Mouse (Mus musculus): Measurements from ENCODE around the gene Fbxl17. TPM values are rescaled to one million over a fixed set of nuclear protein-coding genes. Genes with fewer than 3 reads are reported as not detected.

The Fbxl17 gene
- polyA plus RNA-seq, 1 experiment from 2014 or later: 9.8 TPM

DNA sequence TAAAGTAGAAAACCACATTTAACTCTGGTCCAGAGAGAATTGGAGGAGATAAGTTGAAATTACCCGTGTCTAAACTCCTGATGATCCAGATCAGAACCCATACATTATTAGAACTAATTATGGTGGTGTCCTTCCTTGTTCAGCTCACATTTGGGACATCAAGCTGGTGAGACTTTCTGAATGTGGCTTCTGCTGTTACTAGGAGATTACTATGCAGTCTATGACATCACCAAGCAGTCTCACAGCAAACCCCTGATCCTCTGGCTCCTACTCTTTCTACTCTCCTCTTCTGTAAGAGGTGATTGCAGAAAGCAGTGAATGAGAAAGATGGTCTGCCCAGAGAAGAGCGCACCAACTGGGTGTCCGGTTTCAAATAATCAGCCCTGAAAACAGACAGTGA is 187.0 kb downstream of the Fbxl17 start:
- Histone ChIP-seq H3K27ac (no peak overlapping the region), H3K4me3 (ENCODE audit: inconsistent target) (no peak overlapping the region), H3K79me2 (ENCODE audit: inconsistent target) (no peaks in the 10 kb centered on the region), H3K36me3 (ENCODE audit: inconsistent target) (no peaks in the 10 kb centered on the region)
- WGBS (ENCODE audit: missing documents): 85% methylated on average over 3 of the region's 3 CpGs

GRCm38 (mm10) chr17:63312330-63312729 is 187.5 kb downstream of the Fbxl17 start:
- Histone ChIP-seq H3K79me2 (ENCODE audit: inconsistent target) (no peaks in the 10 kb centered on the region), H3K27ac (no peak overlapping the region), H3K36me3 (ENCODE audit: inconsistent target) (no peaks in the 10 kb centered on the region), H3K4me3 (ENCODE audit: inconsistent target) (no peak overlapping the region)
- 97% methylated on average over 10 of the region's 10 CpGs for WGBS (ENCODE audit: missing documents)

GRCm38 (mm10) chr17:63311613-63312012 is 188.2 kb downstream of the Fbxl17 start:
- WGBS (ENCODE audit: missing documents): 97% methylated on average over 3 of the region's 3 CpGs
- Histone ChIP-seq H3K27ac (no peak overlapping the region), H3K4me3 (ENCODE audit: inconsistent target) (no peak overlapping the region), H3K79me2 (ENCODE audit: inconsistent target) (no peaks in the 10 kb centered on the region), H3K36me3 (ENCODE audit: inconsistent target) (no peaks in the 10 kb centered on the region)

- no peaks in the 10 kb centered on the region for H3K36me3 ChIP-seq (ENCODE audit: inconsistent target)
- no peak overlapping the region for H3K4me3 ChIP-seq (ENCODE audit: inconsistent target)
- no peak overlapping the region for H3K27ac ChIP-seq
- WGBS (ENCODE audit: missing documents): 92% methylated on average over 3 of the region's 3 CpGs
- H3K79me2 ChIP-seq (ENCODE audit: inconsistent target): no peaks in the 10 kb centered on the region
Observed at GRCm38 (mm10) chr17:63310021-63310420, 189.8 kb downstream of the Fbxl17 start.

GRCm38 (mm10) chr17:63303862-63304261 is 196.0 kb downstream of the Fbxl17 start:
- H3K36me3 ChIP-seq (ENCODE audit: inconsistent target): no peaks in the 10 kb centered on the region
- H3K27ac ChIP-seq: peak overlapping the region; percentile 52
- no peaks in the 10 kb centered on the region for H3K79me2 ChIP-seq (ENCODE audit: inconsistent target)
- 81% methylated on average over 4 of the region's 4 CpGs for WGBS (ENCODE audit: missing documents)
- no peak overlapping the region for H3K4me3 ChIP-seq (ENCODE audit: inconsistent target)

GRCm38 (mm10) chr17:63301822-63302393 is 197.9 kb downstream of the Fbxl17 start:
- Histone ChIP-seq H3K36me3 (ENCODE audit: inconsistent target) (no peaks in the 10 kb centered on the region), H3K4me3 (ENCODE audit: inconsistent target) (no peak overlapping the region), H3K27ac (no peak overlapping the region), H3K79me2 (ENCODE audit: inconsistent target) (no peaks in the 10 kb centered on the region)
- WGBS (ENCODE audit: missing documents): 96% methylated on average over 12 of the region's 12 CpGs

DNA sequence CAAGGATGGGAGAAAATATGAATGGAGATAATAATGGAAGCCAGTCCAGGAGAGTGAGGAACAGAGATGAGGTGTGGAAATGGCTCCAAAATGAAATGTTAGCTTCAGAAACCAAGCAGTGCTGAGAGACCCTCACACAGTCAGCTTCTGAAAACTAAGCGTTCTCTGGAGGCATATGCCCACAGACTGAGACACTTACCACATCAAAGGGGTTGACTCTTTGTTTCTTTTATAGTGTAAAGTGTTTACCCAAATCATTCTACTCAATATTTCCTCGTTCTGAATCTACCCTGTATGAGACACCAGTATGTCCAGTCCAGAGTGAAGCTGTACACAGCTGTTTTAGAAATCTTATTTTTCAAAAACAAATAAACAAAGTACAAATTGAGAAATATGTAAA is 204.3 kb downstream of the Fbxl17 start:
- Histone ChIP-seq H3K79me2 (ENCODE audit: inconsistent target) (no peaks in the 10 kb centered on the region), H3K4me3 (ENCODE audit: inconsistent target) (no peak overlapping the region), H3K36me3 (ENCODE audit: inconsistent target) (no peaks in the 10 kb centered on the region), H3K27ac (no peak overlapping the region)
- 83% methylated on average over 2 of the region's 2 CpGs for WGBS (ENCODE audit: missing documents)

DNA sequence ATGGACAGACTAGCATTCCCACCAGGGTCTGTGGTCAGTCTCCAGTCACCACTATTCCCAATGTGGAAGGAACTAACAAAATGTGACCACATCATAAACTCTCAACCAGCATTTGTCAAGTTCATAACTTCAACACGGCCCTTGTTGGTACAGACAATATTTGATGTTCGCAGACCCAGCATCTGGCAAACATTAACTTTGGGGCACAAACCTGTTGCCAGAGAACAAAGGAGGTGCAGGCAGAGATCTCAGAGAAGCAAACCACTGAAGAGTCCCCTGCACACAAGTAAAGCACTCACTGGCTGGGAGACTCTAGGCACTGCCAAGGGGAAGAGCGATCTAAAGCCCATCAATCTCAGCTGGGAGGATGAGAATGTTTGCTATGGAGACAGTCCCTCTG is 204.9 kb downstream of the Fbxl17 start:
- no peaks in the 10 kb centered on the region for H3K79me2 ChIP-seq (ENCODE audit: inconsistent target)
- H3K4me3 ChIP-seq (ENCODE audit: inconsistent target): no peak overlapping the region
- WGBS (ENCODE audit: missing documents): 100% methylated on average over 3 of the region's 3 CpGs
- H3K27ac ChIP-seq: no peak overlapping the region
- H3K36me3 ChIP-seq (ENCODE audit: inconsistent target): no peaks in the 10 kb centered on the region

GRCm38 (mm10) chr17:63293979-63294378 is 205.8 kb downstream of the Fbxl17 start:
- H3K36me3 ChIP-seq (ENCODE audit: inconsistent target): no peaks in the 10 kb centered on the region
- H3K79me2 ChIP-seq (ENCODE audit: inconsistent target): no peaks in the 10 kb centered on the region
- H3K4me3 ChIP-seq (ENCODE audit: inconsistent target): no peak overlapping the region

DNA sequence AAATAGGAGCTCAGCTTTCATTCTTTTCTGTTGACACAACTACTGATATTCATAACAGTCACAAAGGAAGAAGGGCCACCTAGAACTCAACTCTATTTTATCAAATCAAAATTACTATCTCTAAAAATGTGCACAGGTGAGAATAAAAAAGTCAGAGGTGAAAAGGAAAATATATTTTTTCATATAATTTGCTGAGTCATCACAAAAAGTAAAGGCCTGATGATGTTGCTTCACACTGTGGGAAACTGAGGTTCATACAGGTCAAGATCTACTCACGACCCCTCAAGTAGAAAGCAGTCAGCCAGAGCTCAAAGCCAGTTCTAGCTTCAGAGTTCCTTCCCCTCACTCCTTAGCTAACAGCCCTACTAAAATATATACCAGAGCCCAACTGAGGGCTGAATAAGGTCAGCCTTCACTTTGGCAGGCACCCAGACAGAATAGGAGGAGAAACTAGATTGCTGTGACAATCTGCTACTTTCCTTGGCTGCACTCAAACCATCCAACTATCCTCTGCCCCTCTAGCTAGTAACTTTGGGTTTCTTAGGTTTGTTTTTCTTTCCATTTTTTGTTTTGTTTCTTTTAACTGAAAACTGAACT is 210.4 kb downstream of the Fbxl17 start:
- Histone ChIP-seq H3K4me3 (ENCODE audit: inconsistent target) (no peak overlapping the region), H3K36me3 (ENCODE audit: inconsistent target) (no peaks in the 10 kb centered on the region), H3K79me2 (ENCODE audit: inconsistent target) (no peaks in the 10 kb centered on the region), H3K27ac (no peak overlapping the region)
- WGBS (ENCODE audit: missing documents): 80% methylated on average over 1 of the region's 1 CpGs

More at GRCm38 (mm10) chr17:63293979-63294378, 205.8 kb downstream of the Fbxl17 start:
- 89% methylated on average over 3 of the region's 3 CpGs for WGBS (ENCODE audit: missing documents)
- no peak overlapping the region for H3K27ac ChIP-seq

DNA sequence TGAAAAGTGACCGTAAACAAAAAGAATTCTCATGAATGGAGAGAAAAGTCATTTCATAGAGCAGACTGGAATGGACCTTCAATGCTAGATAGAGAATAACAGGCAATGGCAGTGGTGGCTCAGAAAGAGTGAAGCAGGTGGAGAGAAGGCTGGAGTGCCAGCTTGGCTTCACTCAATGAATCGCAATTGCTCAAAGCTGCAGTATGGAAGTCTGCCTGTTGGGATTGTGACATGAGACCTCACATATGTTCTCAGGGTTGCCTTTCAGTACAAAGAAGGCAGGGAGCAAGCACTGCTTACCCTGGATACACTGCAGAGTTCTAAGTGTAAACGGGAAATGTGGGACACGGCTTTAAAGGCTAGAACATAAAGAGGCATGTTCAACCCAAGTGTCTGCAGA is 211.0 kb downstream of the Fbxl17 start:
- 98% methylated on average over 4 of the region's 4 CpGs for WGBS (ENCODE audit: missing documents)

GRCm38 (mm10) chr17:63287413-63287812 is 212.4 kb downstream of the Fbxl17 start:
- Histone ChIP-seq H3K36me3 (ENCODE audit: inconsistent target) (no peaks in the 10 kb centered on the region), H3K79me2 (ENCODE audit: inconsistent target) (no peaks in the 10 kb centered on the region), H3K4me3 (ENCODE audit: inconsistent target) (no peak overlapping the region), H3K27ac (no peak overlapping the region)
- 90% methylated on average over 2 of the region's 2 CpGs for WGBS (ENCODE audit: missing documents)

More for the DNA sequence above, 211.0 kb downstream of the Fbxl17 start:
- H3K27ac ChIP-seq: no peak overlapping the region
- no peaks in the 10 kb centered on the region for H3K36me3 ChIP-seq (ENCODE audit: inconsistent target)
- H3K79me2 ChIP-seq (ENCODE audit: inconsistent target): no peaks in the 10 kb centered on the region
- H3K4me3 ChIP-seq (ENCODE audit: inconsistent target): no peak overlapping the region

- Histone ChIP-seq H3K79me2 (ENCODE audit: inconsistent target) (no peaks in the 10 kb centered on the region), H3K36me3 (ENCODE audit: inconsistent target) (no peaks in the 10 kb centered on the region), H3K4me3 (ENCODE audit: inconsistent target) (no peak overlapping the region), H3K27ac (no peak overlapping the region)
- 90% methylated on average over 11 of the region's 11 CpGs for WGBS (ENCODE audit: missing documents)
Observed at GRCm38 (mm10) chr17:63285265-63285939, 214.4 kb downstream of the Fbxl17 start.

DNA sequence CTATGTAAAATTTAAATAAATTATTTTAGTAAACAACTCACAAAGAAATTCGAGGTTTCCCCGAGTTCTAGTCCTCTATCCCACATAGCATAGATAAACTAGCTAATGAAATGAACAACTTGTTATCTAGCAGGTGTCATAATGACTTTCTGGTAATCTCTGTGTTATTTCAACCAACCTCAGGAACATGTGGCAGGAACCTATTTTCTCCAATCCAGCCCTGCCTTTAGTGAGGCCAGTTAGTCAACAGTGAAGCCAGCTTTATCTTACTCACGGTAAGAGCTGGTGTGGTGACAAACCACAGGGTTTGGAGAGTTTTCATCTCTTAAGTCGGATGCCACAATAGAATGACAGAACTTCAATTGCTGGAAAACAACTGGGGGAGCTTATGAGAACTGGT is 215.7 kb downstream of the Fbxl17 start:
- Histone ChIP-seq H3K36me3 (ENCODE audit: inconsistent target) (no peaks in the 10 kb centered on the region), H3K27ac (no peak overlapping the region), H3K79me2 (ENCODE audit: inconsistent target) (no peaks in the 10 kb centered on the region), H3K4me3 (ENCODE audit: inconsistent target) (no peak overlapping the region)
- 77% methylated on average over 2 of the region's 4 CpGs for WGBS (ENCODE audit: missing documents)

- Histone ChIP-seq H3K4me3 (ENCODE audit: inconsistent target) (no peak overlapping the region), H3K36me3 (ENCODE audit: inconsistent target) (no peaks in the 10 kb centered on the region), H3K79me2 (ENCODE audit: inconsistent target) (no peaks in the 10 kb centered on the region), H3K27ac (no peak overlapping the region)
- WGBS (ENCODE audit: missing documents): 94% methylated on average over 5 of the region's 5 CpGs
Observed at GRCm38 (mm10) chr17:63282004-63282403, 217.8 kb downstream of the Fbxl17 start.
